Mouse (Mus musculus): ENCODE results near the gene Pax2. TPM values are rescaled to one million over a fixed set of nuclear protein-coding genes. Genes with fewer than 3 reads are reported as not detected.

The Pax2 gene
- polyA plus RNA-seq, 1 experiment from 2014 or later = not detected

DNA sequence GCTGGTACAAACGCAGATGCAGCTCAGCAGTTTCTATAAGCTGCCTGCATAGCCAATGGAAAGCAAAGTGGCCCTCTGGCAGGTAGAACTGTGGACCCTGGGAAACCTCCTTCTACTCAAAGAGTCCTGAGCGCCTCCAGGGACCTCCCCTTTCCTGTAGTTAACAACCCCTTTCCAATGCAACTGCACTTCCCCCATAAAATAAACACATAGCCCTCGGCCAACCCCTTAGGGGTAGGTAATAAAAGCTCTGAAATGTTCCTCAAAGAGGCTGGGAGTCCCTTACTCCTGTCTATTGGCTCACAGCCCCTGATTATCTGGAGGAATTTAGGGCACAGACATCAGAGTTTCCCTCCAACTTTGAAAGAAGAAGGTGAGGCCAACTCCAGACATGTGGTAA lies 67.8 kb downstream of the Pax2 start:
- no peaks in the 10 kb centered on the region for H3K9me3 ChIP-seq (ENCODE audit: control insufficient read depth, low read length)
- no peak overlapping the region for H3K4me2 ChIP-seq (ENCODE audit: low read depth, low read length)
- no peaks in the 10 kb centered on the region for H3K36me3 ChIP-seq (ENCODE audit: control insufficient read depth, insufficient read depth, low read length)
- 17% methylated on average over 3 of the region's 3 CpGs for WGBS
- no peak overlapping the region for H3K27ac ChIP-seq (ENCODE audit: low read length)
- H3K4me3 ChIP-seq (ENCODE audit: low read length) = no peak overlapping the region
- ATAC-seq = no peak
- H3K4me1 ChIP-seq (ENCODE audit: control insufficient read depth, insufficient read depth, low read length) = no peaks in the 10 kb centered on the region
- peaks cover 3% of the 10 kb centered on the region; the same call in 1 of the 2 replicates for H3K27me3 ChIP-seq (replicated peaks; ENCODE audit: control insufficient read depth, insufficient read depth, low read length)
- H3K9ac ChIP-seq (ENCODE audit: low read depth, low read length) = no peak overlapping the region

GRCm38 (mm10) chr19:44825216-44825768 lies 69.4 kb downstream of the Pax2 start:
- Histone ChIP-seq H3K36me3 (ENCODE audit: control insufficient read depth, insufficient read depth, low read length) (no peaks in the 10 kb centered on the region), H3K4me1 (ENCODE audit: control insufficient read depth, insufficient read depth, low read length) (no peaks in the 10 kb centered on the region), H3K4me3 (ENCODE audit: low read length) (no peak overlapping the region), H3K4me2 (ENCODE audit: low read depth, low read length) (no peak overlapping the region), H3K9me3 (ENCODE audit: control insufficient read depth, low read length) (no peaks in the 10 kb centered on the region), H3K9ac (ENCODE audit: low read depth, low read length) (no peak overlapping the region), H3K27me3 (replicated peaks; ENCODE audit: control insufficient read depth, insufficient read depth, low read length) (peaks cover 3% of the 10 kb centered on the region; the same call in 1 of the 2 replicates), H3K27ac (ENCODE audit: low read length) (no peak overlapping the region)
- ATAC-seq = no peak
- 23% methylated on average over 11 of the region's 11 CpGs for WGBS

DNA sequence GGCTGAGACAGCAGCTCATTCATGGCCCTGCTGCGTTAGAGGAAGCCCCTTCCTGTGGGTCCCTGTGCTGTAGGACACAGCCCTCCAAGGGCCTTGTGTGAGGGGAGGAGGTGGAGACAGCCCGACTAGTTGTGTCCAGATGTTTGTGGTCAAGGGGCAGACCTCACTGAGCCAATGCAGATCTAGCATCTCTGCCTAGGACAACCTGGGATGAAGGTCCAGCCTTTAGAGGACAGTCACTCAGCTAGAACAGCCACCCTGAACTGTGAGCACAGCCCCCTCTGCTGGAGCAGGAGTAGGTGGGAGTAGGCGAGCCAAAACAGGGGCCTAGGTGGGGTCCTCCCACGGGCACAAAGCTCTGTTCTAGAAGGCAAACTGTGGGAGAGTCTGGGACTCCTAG lies 70.0 kb downstream of the Pax2 start:
- H3K4me2 ChIP-seq (ENCODE audit: low read depth, low read length) = no peak overlapping the region
- no peak overlapping the region for H3K27ac ChIP-seq (ENCODE audit: low read length)
- no peak for ATAC-seq
- no peaks in the 10 kb centered on the region for H3K9me3 ChIP-seq (ENCODE audit: control insufficient read depth, low read length)
- H3K4me3 ChIP-seq (ENCODE audit: low read length) = no peak overlapping the region
- H3K27me3 ChIP-seq (replicated peaks; ENCODE audit: control insufficient read depth, insufficient read depth, low read length) = peaks cover 3% of the 10 kb centered on the region; the same call in 1 of the 2 replicates
- H3K9ac ChIP-seq (ENCODE audit: low read depth, low read length) = no peak overlapping the region
- no peaks in the 10 kb centered on the region for H3K36me3 ChIP-seq (ENCODE audit: control insufficient read depth, insufficient read depth, low read length)
- no peaks in the 10 kb centered on the region for H3K4me1 ChIP-seq (ENCODE audit: control insufficient read depth, insufficient read depth, low read length)
- 24% methylated on average over 4 of the region's 4 CpGs for WGBS

GRCm38 (mm10) chr19:44833391-44833790 lies 77.5 kb downstream of the Pax2 start:
- Histone ChIP-seq H3K9me3 (ENCODE audit: control insufficient read depth, low read length) (no peaks in the 10 kb centered on the region), H3K4me2 (ENCODE audit: low read depth, low read length) (no peak overlapping the region), H3K27me3 (replicated peaks; ENCODE audit: control insufficient read depth, insufficient read depth, low read length) (peaks cover 67% of the 10 kb centered on the region), H3K4me1 (ENCODE audit: control insufficient read depth, insufficient read depth, low read length) (peaks cover 19% of the 10 kb centered on the region), H3K36me3 (ENCODE audit: control insufficient read depth, insufficient read depth, low read length) (no peaks in the 10 kb centered on the region), H3K4me3 (ENCODE audit: low read length) (no peak overlapping the region), H3K27ac (ENCODE audit: low read length) (no peak overlapping the region), H3K9ac (ENCODE audit: low read depth, low read length) (no peak overlapping the region)
- WGBS = 38% methylated on average over 1 of the region's 1 CpGs
- no peak for ATAC-seq

DNA sequence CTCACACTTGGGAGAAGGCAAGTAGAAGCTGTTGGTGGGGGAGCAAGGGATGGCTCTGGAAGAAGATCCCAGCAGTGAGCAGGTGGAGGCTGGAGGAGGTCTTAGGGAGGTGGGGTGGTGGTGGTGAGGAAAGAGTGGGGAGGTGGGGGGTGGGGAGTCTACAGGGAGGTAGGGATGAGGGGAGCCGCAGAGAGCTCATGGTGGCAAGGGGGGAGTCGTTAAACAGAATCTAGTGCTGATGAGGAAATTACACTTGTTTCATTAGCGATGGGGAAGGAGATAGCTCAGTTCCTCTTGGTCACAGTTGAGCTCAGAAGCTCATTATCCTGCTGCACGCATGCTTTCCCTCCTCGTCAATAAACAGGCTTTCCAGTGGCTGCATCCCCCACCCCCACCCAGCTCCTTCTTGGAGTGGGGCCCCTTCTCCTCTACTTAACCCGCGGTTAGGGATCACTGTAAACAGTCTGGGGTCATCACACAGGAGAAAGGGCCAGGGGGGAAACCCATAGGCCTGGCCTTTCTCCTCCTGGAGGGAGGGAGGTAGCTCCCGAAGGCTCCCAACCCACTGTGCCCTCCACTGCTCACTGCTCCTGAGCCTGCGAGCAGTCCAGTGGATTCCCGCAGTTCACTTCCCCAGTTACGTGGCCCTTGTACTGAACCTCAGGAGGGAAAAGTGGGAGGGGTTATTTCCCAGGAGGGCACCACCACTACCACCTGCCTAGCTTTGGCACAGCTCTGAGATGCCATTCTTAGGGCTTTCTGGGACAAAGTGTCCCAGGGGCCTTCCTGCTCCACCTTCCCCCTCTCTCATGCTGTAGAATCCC lies 78.6 kb downstream of the Pax2 start:
- Histone ChIP-seq H3K4me2 (ENCODE audit: low read depth, low read length) (no peak overlapping the region), H3K27ac (ENCODE audit: low read length) (no peak overlapping the region), H3K36me3 (ENCODE audit: control insufficient read depth, insufficient read depth, low read length) (no peaks in the 10 kb centered on the region), H3K27me3 (replicated peaks; ENCODE audit: control insufficient read depth, insufficient read depth, low read length) (peaks cover 77% of the 10 kb centered on the region), H3K9me3 (ENCODE audit: control insufficient read depth, low read length) (no peaks in the 10 kb centered on the region), H3K9ac (ENCODE audit: low read depth, low read length) (no peak overlapping the region), H3K4me3 (ENCODE audit: low read length) (no peak overlapping the region), H3K4me1 (ENCODE audit: control insufficient read depth, insufficient read depth, low read length) (peaks cover 19% of the 10 kb centered on the region)
- 12% methylated on average over 11 of the region's 11 CpGs for WGBS
- ATAC-seq = no peak

DNA sequence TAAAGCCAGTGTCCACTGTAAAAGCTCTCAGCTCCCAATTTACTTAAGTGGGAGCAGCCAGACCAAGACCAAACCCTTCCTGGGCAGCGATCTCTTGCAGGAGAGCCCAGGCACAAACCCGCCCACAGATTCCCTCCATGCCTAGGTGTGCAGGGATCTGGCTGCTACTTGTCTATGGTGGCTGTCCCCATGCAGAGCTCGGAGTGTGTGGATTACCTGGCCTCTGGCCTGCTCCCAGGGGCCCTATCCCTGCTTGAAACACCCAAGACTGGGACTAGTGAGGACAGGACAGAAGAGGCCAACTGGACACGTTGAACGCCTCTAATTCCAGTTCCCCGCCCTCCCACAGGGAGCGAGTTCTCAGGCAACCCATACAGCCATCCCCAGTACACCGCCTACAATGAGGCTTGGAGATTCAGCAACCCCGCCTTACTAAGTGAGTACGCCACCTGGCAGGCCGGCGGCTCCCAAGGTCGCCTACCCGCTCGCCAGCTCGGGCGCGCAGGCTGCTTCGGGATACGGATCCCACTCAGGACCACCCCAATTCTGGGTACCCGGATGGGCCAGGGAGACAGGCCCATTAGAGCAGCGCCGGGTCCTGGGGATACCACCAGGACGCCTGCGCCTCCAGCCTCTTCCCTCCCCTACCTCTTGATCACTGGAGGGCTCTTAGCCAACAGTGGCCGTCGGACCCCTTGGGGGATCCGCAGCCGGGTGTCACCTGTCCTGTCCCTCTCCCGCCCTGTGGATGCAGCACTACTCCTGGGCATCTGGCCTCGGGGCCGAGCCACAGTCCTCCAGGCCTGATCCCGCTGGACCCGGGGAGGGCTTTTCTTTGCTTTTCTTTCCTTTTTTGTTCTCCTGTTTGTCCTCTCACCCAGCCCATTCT lies 79.4 kb downstream of the Pax2 start:
- no peak for ATAC-seq
- no peaks in the 10 kb centered on the region for H3K36me3 ChIP-seq (ENCODE audit: control insufficient read depth, insufficient read depth, low read length)
- peak overlapping the region; percentile 46; the same call in 1 of the 2 replicates for H3K9ac ChIP-seq (ENCODE audit: low read depth, low read length)
- 5% methylated on average over 34 of the region's 34 CpGs for WGBS
- peak overlapping the region; percentile 82 for H3K4me2 ChIP-seq (ENCODE audit: low read depth, low read length)
- H3K27me3 ChIP-seq (replicated peaks; ENCODE audit: control insufficient read depth, insufficient read depth, low read length) = peaks cover 82% of the 10 kb centered on the region
- H3K4me1 ChIP-seq (ENCODE audit: control insufficient read depth, insufficient read depth, low read length) = peaks cover 19% of the 10 kb centered on the region
- H3K9me3 ChIP-seq (ENCODE audit: control insufficient read depth, low read length) = no peaks in the 10 kb centered on the region
- no peak overlapping the region for H3K27ac ChIP-seq (ENCODE audit: low read length)
- peak overlapping the region; percentile 53 for H3K4me3 ChIP-seq (ENCODE audit: low read length)

DNA sequence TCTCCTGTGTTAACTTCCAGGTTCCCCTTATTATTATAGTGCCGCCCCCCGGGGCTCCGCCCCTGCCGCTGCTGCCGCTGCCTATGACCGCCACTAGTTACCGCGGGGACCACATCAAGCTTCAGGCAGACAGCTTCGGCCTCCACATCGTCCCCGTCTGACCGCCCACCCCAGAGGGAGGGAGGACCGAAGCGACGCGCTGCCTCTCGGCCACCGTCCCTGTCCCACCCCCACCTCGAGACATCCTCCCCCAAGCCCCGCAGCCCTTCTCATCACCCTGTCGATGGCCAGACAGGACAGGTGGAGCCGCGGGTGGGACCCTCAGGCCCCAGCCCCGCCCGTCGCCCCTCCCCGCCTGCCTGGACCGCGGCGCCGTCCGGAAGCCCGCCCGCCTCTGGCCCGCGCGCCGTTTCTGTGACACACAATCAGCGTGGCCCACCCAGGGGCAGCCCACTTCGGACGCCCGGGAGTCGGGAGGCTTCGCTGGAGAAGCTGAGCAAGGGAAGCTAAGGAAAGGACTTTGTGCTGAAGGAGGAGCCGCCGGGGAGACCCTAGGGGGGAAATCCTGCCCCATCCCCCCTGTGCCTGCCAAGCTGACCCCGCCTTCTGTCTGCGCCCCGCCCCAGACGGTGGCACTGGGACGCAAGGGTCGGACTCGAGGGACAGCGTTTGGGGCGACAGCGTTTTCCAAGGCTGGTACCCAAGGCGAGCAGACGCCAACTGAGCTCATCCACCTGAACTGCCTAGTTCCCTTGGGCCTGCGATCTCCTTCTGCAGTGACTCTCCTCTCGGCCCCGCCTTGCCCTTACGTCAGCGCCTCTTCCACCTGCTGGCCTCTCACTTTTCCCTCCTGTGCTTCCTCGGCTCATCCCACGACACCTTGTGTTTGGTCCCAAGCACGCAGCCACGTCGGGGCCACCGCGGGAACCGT lies 80.4 kb downstream of the Pax2 start:
- H3K4me2 ChIP-seq (ENCODE audit: low read depth, low read length) = peak overlapping the region; percentile 82
- WGBS = under 1% methylated on average over 71 of the region's 71 CpGs
- H3K4me1 ChIP-seq (ENCODE audit: control insufficient read depth, insufficient read depth, low read length) = peaks cover 19% of the 10 kb centered on the region
- no peaks in the 10 kb centered on the region for H3K9me3 ChIP-seq (ENCODE audit: control insufficient read depth, low read length)
- ATAC-seq = peak; percentile 42; the same call in 1 of the 2 replicates
- peak overlapping the region; percentile 53 for H3K4me3 ChIP-seq (ENCODE audit: low read length)
- no peak overlapping the region for H3K27ac ChIP-seq (ENCODE audit: low read length)
- peaks cover 82% of the 10 kb centered on the region for H3K27me3 ChIP-seq (replicated peaks; ENCODE audit: control insufficient read depth, insufficient read depth, low read length)
- H3K9ac ChIP-seq (ENCODE audit: low read depth, low read length) = peak overlapping the region; percentile 46; the same call in 1 of the 2 replicates
- no peaks in the 10 kb centered on the region for H3K36me3 ChIP-seq (ENCODE audit: control insufficient read depth, insufficient read depth, low read length)

GRCm38 (mm10) chr19:44837426-44838205 lies 81.8 kb downstream of the Pax2 start:
- Histone ChIP-seq H3K27me3 (replicated peaks; ENCODE audit: control insufficient read depth, insufficient read depth, low read length) (peaks cover 68% of the 10 kb centered on the region), H3K4me2 (ENCODE audit: low read depth, low read length) (no peak overlapping the region; the same call in 1 of the 2 replicates), H3K9me3 (ENCODE audit: control insufficient read depth, low read length) (no peaks in the 10 kb centered on the region), H3K27ac (ENCODE audit: low read length) (no peak overlapping the region), H3K4me1 (ENCODE audit: control insufficient read depth, insufficient read depth, low read length) (peaks cover 19% of the 10 kb centered on the region), H3K4me3 (ENCODE audit: low read length) (0 out of 2 replicates have a peak overlapping the region, but pooled peaks have one; percentile 14), H3K9ac (ENCODE audit: low read depth, low read length) (no peak overlapping the region), H3K36me3 (ENCODE audit: control insufficient read depth, insufficient read depth, low read length) (no peaks in the 10 kb centered on the region)
- 3% methylated on average over 37 of the region's 37 CpGs for WGBS
- ATAC-seq = no peak
